Mouse (Mus musculus) midbrain, embryonic 16.5 days (tissue): Measurements from ENCODE around the gene Rab8b. TPM values are rescaled to one million over a fixed set of nuclear protein-coding genes. Genes with fewer than 3 reads are reported as not detected.
"Not testable (repeated sequence)": the region's sequence is repeated elsewhere in the genome, so short reads cannot be mapped to it uniquely, and the experiment has no call there.

Experiments
- ATAC-seq: fragments of 200-750 bp; cut with Nextera tagmentation; 2 replicates; pipeline ENCODE4 v1.8.0; 2017; ENCODE audit warnings: moderate TSS enrichment
- H3K27ac ChIP-seq: fragments of 300-500 bp; sonication (generic); 2 replicates; pipeline ENCODE4 v1.5.1; 2014; ENCODE audit warnings: mild to moderate bottlenecking, low read length, mixed read lengths
- H3K27me3 ChIP-seq: fragments of 300-500 bp; sonication (generic); 2 replicates; pipeline ENCODE4 v1.6.1; 2014; ENCODE audit warnings: low read depth, low read length, mixed read lengths; ENCODE audit not compliant: control insufficient read depth, insufficient read depth
- H3K36me3 ChIP-seq: fragments of 300-500 bp; sonication (generic); 2 replicates; pipeline ENCODE4 v1.6.1; 2014; ENCODE audit warnings: mild to moderate bottlenecking, low read length, moderate library complexity, mixed read lengths; ENCODE audit not compliant: control insufficient read depth, insufficient read depth
- H3K4me1 ChIP-seq: fragments of 300-500 bp; sonication (generic); 2 replicates; pipeline ENCODE4 v1.6.1; 2014; ENCODE audit warnings: mild to moderate bottlenecking, low read length, mixed read lengths; ENCODE audit not compliant: control insufficient read depth, insufficient read depth
- H3K4me2 ChIP-seq: fragments of 300-500 bp; sonication (generic); 2 replicates; pipeline ENCODE4 v1.6.1; 2014; ENCODE audit warnings: mild to moderate bottlenecking, low read length, mixed read lengths
- H3K4me3 ChIP-seq: fragments of 300-500 bp; sonication (generic); 2 replicates; pipeline ENCODE4 v1.5.1; 2014; ENCODE audit warnings: low read depth, mild to moderate bottlenecking, low read length, moderate library complexity, mixed read lengths
- H3K9ac ChIP-seq: fragments of 300-500 bp; sonication (generic); 2 replicates; pipeline ENCODE4 v1.6.1; 2014; ENCODE audit warnings: low read depth, low read length, mixed read lengths
- H3K9me3 ChIP-seq: fragments of 300-500 bp; sonication (generic); replicated peaks from 2 replicates; pipeline ENCODE4 v1.6.1; 2014; ENCODE audit warnings: mild to moderate bottlenecking, low read length, mixed read lengths; ENCODE audit not compliant: control insufficient read depth, poor library complexity, severe bottlenecking
- WGBS: fragments of 180-500 bp; shearing (Covaris S2); extraction: QIAGEN DNeasy Blood & Tissue Kit; methylation state at CpG from one replicate; pipeline ENCODE4 v1.1.7; 2014; 5-methylcytosine and 5-hydroxymethylcytosine counted together
- polyA plus RNA-seq: library from polyadenylated mRNA; unstranded; fragments of >200 nt; fragmentation: Nextera tagmentation; extraction: Ambion mirVana; gene quantifications from 2 replicates; pipeline ENCODE4 v1.2.1, GENCODE M21; 2015

Gene Rab8b
- polyA plus RNA-seq, 1 experiment from 2014 or later: 29.4 TPM

- peaks cover 15% of the 10 kb centered on the region for H3K4me1 ChIP-seq
- H3K4me2 ChIP-seq, H3K9ac ChIP-seq, H3K27me3 ChIP-seq, H3K4me3 ChIP-seq, ATAC-seq, H3K36me3 ChIP-seq, H3K9me3 ChIP-seq, H3K27ac ChIP-seq: not testable (repeated sequence)
- WGBS: over 99% methylated on average over 5 of the region's 5 CpGs
Observed at GRCm38 (mm10) chr9:66913254-66913934, 6.1 kb downstream of the Rab8b start.

GRCm38 (mm10) chr9:66912304-66912703, 7.2 kb downstream of the Rab8b start:
- H3K27me3 ChIP-seq: no peaks in the 10 kb centered on the region
- H3K4me2 ChIP-seq: no peak overlapping the region
- H3K9ac ChIP-seq: no peak overlapping the region
- no peak for ATAC-seq
- H3K9me3 ChIP-seq: no peaks in the 10 kb centered on the region
- no peaks in the 10 kb centered on the region for H3K36me3 ChIP-seq
- H3K4me3 ChIP-seq: no peak overlapping the region
- H3K4me1 ChIP-seq: peaks cover 4% of the 10 kb centered on the region; the same call in 1 of the 2 replicates
- H3K27ac ChIP-seq: no peak overlapping the region

GRCm38 (mm10) chr9:66910677-66911076, 8.8 kb downstream of the Rab8b start:
- 92% methylated on average over 5 of the region's 5 CpGs for WGBS
- no peak for ATAC-seq

GRCm38 (mm10) chr9:66909922-66910321, 9.6 kb downstream of the Rab8b start:
- 83% methylated on average over 7 of the region's 7 CpGs for WGBS
- no peak for ATAC-seq
- Histone ChIP-seq H3K36me3 (no peaks in the 10 kb centered on the region), H3K4me1 (peaks cover 4% of the 10 kb centered on the region; the same call in 1 of the 2 replicates), H3K27me3 (no peaks in the 10 kb centered on the region), H3K27ac (no peak overlapping the region), H3K4me2 (no peak overlapping the region), H3K9me3 (no peaks in the 10 kb centered on the region), H3K4me3 (no peak overlapping the region), H3K9ac (no peak overlapping the region)

More at GRCm38 (mm10) chr9:66910677-66911076, 8.8 kb downstream of the Rab8b start:
- Histone ChIP-seq H3K4me3 (no peak overlapping the region), H3K9ac (no peak overlapping the region), H3K36me3 (no peaks in the 10 kb centered on the region), H3K27me3 (no peaks in the 10 kb centered on the region), H3K4me1 (peaks cover 4% of the 10 kb centered on the region; the same call in 1 of the 2 replicates), H3K9me3 (no peaks in the 10 kb centered on the region), H3K27ac (no peak overlapping the region), H3K4me2 (no peak overlapping the region)

- 87% methylated on average over 5 of the region's 5 CpGs for WGBS
- ATAC-seq: no peak
Observed at GRCm38 (mm10) chr9:66907746-66908397, 11.6 kb downstream of the Rab8b start.

GRCm38 (mm10) chr9:66907126-66907525, 12.4 kb downstream of the Rab8b start:
- 94% methylated on average over 8 of the region's 8 CpGs for WGBS
- Histone ChIP-seq H3K9me3 (no peaks in the 10 kb centered on the region), H3K4me1 (peaks cover 4% of the 10 kb centered on the region), H3K4me2 (no peak overlapping the region), H3K36me3 (no peaks in the 10 kb centered on the region), H3K27me3 (no peaks in the 10 kb centered on the region), H3K9ac (no peak overlapping the region), H3K4me3 (no peak overlapping the region), H3K27ac (no peak overlapping the region)
- ATAC-seq: no peak

More at GRCm38 (mm10) chr9:66907746-66908397, 11.6 kb downstream of the Rab8b start:
- Histone ChIP-seq H3K36me3 (no peaks in the 10 kb centered on the region), H3K4me3 (no peak overlapping the region), H3K4me2 (no peak overlapping the region), H3K27ac (no peak overlapping the region), H3K4me1 (peaks cover 8% of the 10 kb centered on the region), H3K9ac (no peak overlapping the region), H3K27me3 (no peaks in the 10 kb centered on the region), H3K9me3 (no peaks in the 10 kb centered on the region)

- Histone ChIP-seq H3K9ac (no peak overlapping the region), H3K27ac (no peak overlapping the region), H3K27me3 (no peaks in the 10 kb centered on the region), H3K4me3 (no peak overlapping the region), H3K9me3 (no peaks in the 10 kb centered on the region), H3K4me2 (no peak overlapping the region), H3K4me1 (peaks cover 4% of the 10 kb centered on the region), H3K36me3 (no peaks in the 10 kb centered on the region)
- no peak for ATAC-seq
- 72% methylated on average over 9 of the region's 9 CpGs for whole genome bisulfite sequencing
Observed at GRCm38 (mm10) chr9:66905990-66906389, 13.5 kb downstream of the Rab8b start.

GRCm38 (mm10) chr9:66899526-66899925, 20.0 kb downstream of the Rab8b start:
- H3K36me3 ChIP-seq: no peaks in the 10 kb centered on the region
- no peaks in the 10 kb centered on the region for H3K27me3 ChIP-seq
- whole genome bisulfite sequencing: 64% methylated on average over 4 of the region's 4 CpGs
- no peaks in the 10 kb centered on the region for H3K9me3 ChIP-seq
- peaks cover 4% of the 10 kb centered on the region for H3K4me1 ChIP-seq
- no peak overlapping the region for H3K4me2 ChIP-seq
- H3K27ac ChIP-seq: no peak overlapping the region
- ATAC-seq: no peak
- no peak overlapping the region for H3K9ac ChIP-seq
- H3K4me3 ChIP-seq: no peak overlapping the region

- H3K4me2 ChIP-seq: no peak overlapping the region
- ATAC-seq: no peak
- H3K9me3 ChIP-seq: no peaks in the 10 kb centered on the region
- no peak overlapping the region for H3K27ac ChIP-seq
- H3K9ac ChIP-seq: no peak overlapping the region
- H3K27me3 ChIP-seq: no peaks in the 10 kb centered on the region
- H3K36me3 ChIP-seq: no peaks in the 10 kb centered on the region
- WGBS: 78% methylated on average over 2 of the region's 2 CpGs
- H3K4me3 ChIP-seq: no peak overlapping the region
- peaks cover 4% of the 10 kb centered on the region for H3K4me1 ChIP-seq
Observed at GRCm38 (mm10) chr9:66899072-66899471, 20.4 kb downstream of the Rab8b start.
